Mouse (Mus musculus) activated CD4-positive, CD25-positive, alpha-beta regulatory T cell, adult 4 months (primary cell): ENCODE data around the gene Sbno2. TPM values are rescaled to one million over a fixed set of nuclear protein-coding genes. Genes with fewer than 3 reads are reported as not detected.
A peak's percentile ranks its signal among the peaks of the same experiment; 100 is the strongest.

ENCODE experiments used
- ATAC-seq: one replicate; pipeline ENCODE4 v1.8.0; 2017
- polyA plus RNA-seq, 2 experiments: library from polyadenylated mRNA; unstranded; fragments of 100-300 nt; shearing (Covaris generic); gene quantifications; one replicate each; pipeline ENCODE4 v1.2.1; 2017

The Sbno2 gene
- 10 to 100 TPM; 26.8 to 32.5 TPM for polyA plus RNA-seq

- ATAC-seq: no peak
Observed at GRCm38 (mm10) chr10:80105460-80105859, at the start of gene Sbno2. Gene Sbno2, minus strand, starts transcription at chr10:80105571.

- ATAC-seq: no peak
Observed at GRCm38 (mm10) chr10:80154384-80154783, 49.0 kb upstream of the Sbno2 start.

GRCm38 (mm10) chr10:80153713-80154112, 48.3 kb upstream of the Sbno2 start:
- ATAC-seq: no peak

DNA sequence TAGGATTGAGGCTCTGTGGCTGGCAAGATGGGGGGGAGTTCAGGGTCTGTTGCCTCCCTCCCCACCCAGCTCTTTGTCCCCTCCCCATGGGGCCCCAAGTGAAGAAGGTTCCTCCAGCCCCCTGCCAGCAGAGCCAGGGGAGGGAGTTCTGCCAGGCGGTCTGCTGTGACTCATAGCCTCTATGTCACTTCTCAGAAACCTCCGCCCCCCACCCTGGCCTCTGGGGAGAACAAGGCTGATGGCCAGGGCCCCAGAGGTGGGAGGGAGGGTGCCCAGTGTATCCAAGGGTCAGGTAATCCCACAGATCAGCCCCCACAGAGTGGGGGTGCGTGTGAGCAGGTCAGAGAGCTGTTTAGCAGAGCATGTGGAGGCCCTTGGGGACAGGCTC, 47.5 kb upstream of the Sbno2 start:
- no peak for ATAC-seq

GRCm38 (mm10) chr10:80152071-80152872, 46.9 kb upstream of the Sbno2 start:
- ATAC-seq: no peak

DNA sequence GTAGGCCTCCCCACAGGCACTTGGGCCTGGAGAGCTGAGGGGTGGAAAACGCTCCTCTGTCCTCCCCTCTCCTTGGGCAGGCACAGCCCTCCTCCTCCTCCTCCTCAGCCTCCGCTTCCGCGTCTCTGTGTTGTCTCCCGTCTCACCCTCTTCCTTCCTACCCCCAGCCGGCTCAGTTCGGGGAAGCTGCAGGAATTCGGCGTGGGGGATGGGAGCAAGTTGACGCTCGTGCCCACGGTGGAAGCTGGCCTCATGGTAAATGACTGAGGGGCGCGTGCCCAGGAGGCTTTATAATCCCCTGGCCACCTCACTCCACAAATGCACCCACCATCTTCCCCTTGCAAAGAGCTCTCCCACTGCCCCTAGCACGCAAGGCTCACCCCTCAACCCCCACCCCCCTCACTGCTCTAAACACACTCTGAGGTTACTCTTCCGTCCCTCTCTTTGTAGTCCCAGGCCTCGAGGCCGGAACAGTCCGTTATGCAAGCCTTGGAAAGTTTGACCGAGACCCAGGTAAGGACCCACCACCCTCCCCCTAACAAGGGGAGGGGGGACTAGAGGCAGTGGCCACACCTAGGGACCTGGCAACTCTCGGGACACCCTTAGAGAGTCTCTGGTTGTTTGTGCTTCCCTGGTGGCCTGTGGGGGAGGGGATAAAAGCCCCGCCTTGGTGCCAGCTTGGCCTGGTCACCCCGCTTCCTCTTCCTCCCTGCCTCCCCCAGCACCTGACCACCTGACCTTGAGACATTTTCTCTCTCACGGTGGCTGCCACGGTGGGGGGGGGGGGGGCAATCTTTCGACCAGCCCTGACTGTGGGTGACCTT, 46.1 kb upstream of the Sbno2 start:
- ATAC-seq: no peak

- ATAC-seq: no peak
Observed at GRCm38 (mm10) chr10:80150226-80151210, 45.1 kb upstream of the Sbno2 start.

- ATAC-seq: peak; percentile 79
Observed at GRCm38 (mm10) chr10:80149291-80150225, 44.2 kb upstream of the Sbno2 start.

DNA sequence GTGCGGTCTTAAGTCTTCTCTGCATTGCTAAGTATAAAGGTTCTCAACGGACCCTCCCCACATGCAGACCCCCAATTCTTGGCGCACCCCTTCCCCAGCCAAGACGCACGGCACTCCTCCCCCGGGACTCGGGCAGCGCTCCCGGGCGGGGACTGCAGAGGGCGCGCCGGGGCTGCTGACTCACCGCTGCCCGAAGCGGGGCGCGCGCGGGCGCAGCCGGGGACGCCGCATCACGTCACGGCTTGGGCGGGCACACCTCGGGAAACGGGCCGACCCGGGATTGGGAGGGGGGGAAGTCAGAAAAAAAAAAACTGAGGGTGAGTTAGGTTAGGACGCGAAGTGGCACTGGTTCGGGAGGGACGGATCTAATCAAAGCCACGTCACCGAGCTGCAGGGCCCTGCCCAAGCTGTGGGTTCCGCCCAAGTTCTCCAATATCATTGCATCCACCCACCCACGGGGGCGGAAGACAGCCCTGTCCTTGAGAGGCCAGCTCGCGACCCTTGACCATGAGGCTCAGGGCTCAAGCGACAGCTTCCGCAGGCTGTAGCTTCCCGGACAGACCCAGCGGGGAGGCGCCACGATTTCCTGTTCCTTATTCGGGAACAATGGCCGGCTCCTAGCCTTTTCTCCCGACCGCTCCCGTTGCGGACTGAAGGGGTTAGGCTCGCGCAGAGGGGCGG, 43.4 kb upstream of the Sbno2 start:
- ATAC-seq: peak; percentile 42

DNA sequence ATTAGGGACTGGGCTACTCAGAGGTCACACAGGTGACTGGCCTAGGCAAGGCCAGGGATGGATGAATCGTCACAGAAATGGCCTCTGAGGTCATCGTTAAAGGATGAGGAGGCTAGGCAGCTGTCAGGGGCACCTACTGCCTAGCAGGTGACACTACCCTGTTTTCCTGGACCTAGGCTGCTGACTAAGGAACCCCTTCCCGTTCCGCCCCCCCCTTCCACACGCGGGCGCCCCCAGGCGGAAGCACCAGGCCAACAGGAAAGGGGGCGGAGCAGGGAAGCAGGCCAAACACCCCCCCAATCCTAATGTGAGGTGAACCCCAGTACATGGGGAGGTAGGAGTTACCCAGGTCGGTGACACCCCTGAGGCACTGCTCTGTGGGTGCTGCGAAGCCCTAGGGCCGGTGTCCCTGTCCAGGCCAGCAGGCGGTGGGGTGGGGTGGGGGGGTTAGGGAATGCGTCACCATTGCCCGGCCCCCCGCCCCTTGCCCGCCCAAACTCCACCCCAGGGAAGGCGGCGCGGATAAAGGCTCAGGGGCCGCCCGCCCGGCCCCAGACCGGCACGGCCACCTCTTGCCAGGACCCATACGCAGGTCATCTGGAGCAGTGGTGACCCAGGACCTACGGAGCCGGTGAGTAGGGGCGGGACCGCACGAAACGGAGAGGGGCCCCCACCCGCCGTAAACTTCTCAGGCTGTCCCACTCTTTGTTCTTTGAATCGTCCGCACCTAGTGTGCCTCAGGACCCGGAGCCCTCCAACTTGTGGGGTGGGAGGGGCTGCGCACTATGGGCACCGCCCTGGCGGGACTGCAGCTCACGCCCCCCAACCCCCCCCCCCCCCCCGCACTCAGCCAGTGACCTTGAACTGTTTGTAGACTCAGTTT, 42.6 kb upstream of the Sbno2 start, which contains the start of gene Midn:
Gene Midn (plus strand): TSS at position 554 of the 883 bp plus-strand sequence.
- ATAC-seq: no peak

- ATAC-seq: no peak
Observed at GRCm38 (mm10) chr10:80147146-80147718, 41.9 kb upstream of the Sbno2 start.

DNA sequence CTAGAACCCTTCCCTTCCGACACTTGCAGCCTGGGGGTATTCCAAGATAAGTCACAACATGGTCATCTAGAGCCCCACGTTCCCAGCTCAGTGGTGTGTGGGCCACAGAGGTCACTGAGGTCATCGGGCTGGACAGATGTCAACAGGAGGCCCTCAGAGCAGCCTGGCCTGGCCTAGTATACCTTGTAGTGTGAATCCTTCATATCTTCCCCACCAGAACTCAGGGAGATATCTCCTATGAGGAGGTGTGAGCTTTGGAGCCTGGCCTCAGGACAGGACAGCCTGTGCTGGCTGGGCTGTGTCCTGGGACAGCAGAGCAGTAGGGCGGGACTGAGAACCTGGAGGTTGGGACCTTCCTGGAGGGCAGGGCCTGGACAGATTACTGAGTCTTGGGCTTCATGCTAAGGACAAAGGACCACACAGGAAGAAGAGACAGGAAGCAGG, 41.2 kb upstream of the Sbno2 start:
- ATAC-seq: no peak

DNA sequence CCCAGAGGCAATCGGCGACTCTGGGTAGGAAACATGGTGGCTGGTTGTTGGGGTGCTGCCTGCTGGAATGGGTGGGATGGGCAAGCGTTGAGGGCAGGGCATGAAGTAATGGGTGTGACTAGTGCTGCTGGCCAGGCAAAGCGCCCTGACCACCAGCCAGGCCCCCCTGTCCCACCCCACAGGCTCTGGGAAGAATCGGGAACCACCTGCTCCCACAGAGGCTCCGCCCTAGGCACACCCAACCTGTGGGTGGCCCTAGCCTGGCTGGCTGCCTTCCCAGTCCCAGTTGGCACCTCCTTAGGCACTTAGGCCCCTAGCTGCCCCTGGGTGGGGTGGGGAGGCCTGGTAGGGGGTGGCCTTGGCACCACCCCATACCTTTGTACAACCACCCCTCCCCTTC, 40.5 kb upstream of the Sbno2 start:
- no peak for ATAC-seq

DNA sequence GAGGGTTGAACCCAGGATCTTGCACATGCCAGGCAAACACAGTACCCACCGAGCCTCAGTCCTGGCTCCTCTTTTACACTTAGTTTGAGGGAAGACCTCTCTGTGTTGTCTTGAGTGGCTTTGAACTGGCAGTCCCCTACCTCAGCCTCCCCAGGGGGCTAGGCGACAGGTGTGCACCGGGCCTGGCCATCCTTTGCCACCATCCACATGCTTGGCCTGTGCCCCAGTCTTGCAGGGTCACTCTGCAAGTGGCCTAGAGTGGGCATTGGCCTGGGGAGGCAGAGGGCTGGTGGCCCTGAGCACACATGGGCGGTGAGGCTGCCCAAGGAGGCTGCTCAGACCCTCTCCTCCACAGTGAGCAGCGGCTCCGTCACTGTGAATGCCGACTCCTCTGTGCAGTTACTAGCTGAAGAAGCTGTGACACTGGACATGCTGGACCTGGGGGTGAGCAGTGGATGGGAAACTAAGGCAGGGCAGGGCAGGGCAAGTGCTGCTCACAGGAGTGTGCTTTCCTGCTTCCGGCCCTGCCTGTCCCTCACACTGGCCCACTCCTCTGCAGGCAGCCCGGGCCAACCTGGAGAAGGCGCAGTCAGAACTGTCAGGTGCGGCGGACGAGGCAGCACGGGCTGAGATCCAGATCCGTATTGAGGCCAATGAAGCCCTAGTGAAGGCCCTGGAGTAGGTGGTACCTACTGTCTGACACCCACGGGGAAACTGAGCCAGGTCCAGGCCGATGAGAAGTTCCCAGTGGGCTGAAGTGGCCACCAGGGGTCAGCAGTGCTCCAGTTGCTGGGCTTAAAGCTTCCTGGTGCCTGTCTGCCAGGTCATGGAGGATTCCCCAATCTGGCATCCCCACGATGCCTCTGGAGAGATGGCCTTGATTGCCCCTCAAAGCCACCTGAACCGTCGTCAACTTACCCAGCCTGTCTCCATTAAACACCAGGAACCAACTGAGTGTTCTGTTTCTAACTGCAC, 39.8 kb upstream of the Sbno2 start:
- no peak for ATAC-seq

DNA sequence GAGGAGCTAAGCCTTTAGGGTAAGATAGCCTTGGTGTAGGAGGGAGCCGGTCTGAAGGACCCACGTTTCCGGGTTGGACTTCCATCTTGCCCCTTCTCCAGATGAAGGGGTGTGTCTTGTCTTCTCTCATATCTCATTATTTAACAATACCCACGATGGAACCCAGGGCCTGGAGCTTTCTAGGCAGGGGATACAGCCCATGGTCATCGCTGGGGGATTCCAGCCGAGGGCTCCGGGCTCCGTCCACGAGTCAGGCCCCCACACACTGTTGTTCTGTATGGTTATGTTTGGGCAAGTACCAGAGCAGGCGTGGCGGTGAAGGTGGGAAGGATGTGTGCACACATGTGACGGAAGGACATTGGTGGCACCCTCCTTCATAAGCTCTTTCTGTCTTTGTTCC, 38.8 kb upstream of the Sbno2 start:
- no peak for ATAC-seq

- ATAC-seq: no peak
Observed at GRCm38 (mm10) chr10:80143664-80144063, 38.3 kb upstream of the Sbno2 start.

- no peak for ATAC-seq
Observed at GRCm38 (mm10) chr10:80142530-80142925, 37.2 kb upstream of the Sbno2 start.
